Mouse (Mus musculus) MEL (cell line): Measurements from ENCODE around the gene Arfgap2. TPM values are rescaled to one million over a fixed set of nuclear protein-coding genes. Genes with fewer than 3 reads are reported as not detected.

Source experiments
- DNase-seq: peaks from one replicate; pipeline ENCODE4 v3.0.0; 2011; ENCODE audit warnings: low read depth, low spot score
- H3K27ac ChIP-seq: 2 replicates; pipeline ENCODE4 v1.5.1; 2012; ENCODE audit warnings: low read depth, mild to moderate bottlenecking, control low read depth, low read length, moderate library complexity; ENCODE audit not compliant: control insufficient read depth
- H3K27me3 ChIP-seq, 2 experiments: fragments of 150-350 bp in 1 of 2; sonication (generic) in 1 of 2; 2 replicates each; pipeline ENCODE4 v1.6.1; 2012; ENCODE audit warnings: low read length in 2 of 2, mild to moderate bottlenecking in 2 of 2, improper control_type of control experiment in 1 of 2, moderate library complexity in 1 of 2; ENCODE audit not compliant: insufficient read depth in 2 of 2, control insufficient read depth in 1 of 2
- H3K36me3 ChIP-seq, 2 experiments: 2 replicates each; pipeline ENCODE4 v1.6.1; 2012 to 2014; ENCODE audit warnings: low read length in 2 of 2, improper control_type of control experiment in 1 of 2, inconsistent platforms in 1 of 2, mild to moderate bottlenecking in 1 of 2; ENCODE audit not compliant: insufficient read depth in 2 of 2, control insufficient read depth in 1 of 2
- H3K4me1 ChIP-seq, 2 experiments: fragments of 150-350 bp in 1 of 2; sonication (generic) in 1 of 2; 2 replicates each; pipeline ENCODE4 v1.6.1; 2012; ENCODE audit warnings: low read length in 2 of 2, improper control_type of control experiment in 1 of 2, mild to moderate bottlenecking in 1 of 2; ENCODE audit not compliant: insufficient read depth in 2 of 2, control insufficient read depth in 1 of 2
- H3K4me3 ChIP-seq, 2 experiments: fragments of 150-350 bp in 1 of 2; sonication (generic) in 1 of 2; 2 replicates each; pipeline ENCODE4 v1.5.1; 2012; ENCODE audit warnings: low read depth in 2 of 2, low read length in 2 of 2, mild to moderate bottlenecking in 2 of 2, moderate library complexity in 2 of 2, control low read depth in 1 of 2, improper control_type of control experiment in 1 of 2; ENCODE audit not compliant: control insufficient read depth in 1 of 2, insufficient read depth in 1 of 2
- H3K79me2 ChIP-seq: 2 replicates; pipeline ENCODE4 v1.6.1; 2012; ENCODE audit warnings: mild to moderate bottlenecking, low read length, moderate library complexity; ENCODE audit not compliant: control insufficient read depth, poor library complexity, insufficient read depth
- H3K9ac ChIP-seq: 2 replicates; pipeline ENCODE4 v1.6.1; 2012; ENCODE audit warnings: low read depth, mild to moderate bottlenecking, control low read depth, low read length, moderate library complexity; ENCODE audit not compliant: control insufficient read depth, poor library complexity, severe bottlenecking
- H3K9me3 ChIP-seq: fragments of 150-350 bp; sonication (generic); replicated peaks from 2 replicates; pipeline ENCODE4 v1.6.1; 2012; ENCODE audit warnings: mild to moderate bottlenecking, low read length, improper control_type of control experiment, moderate library complexity; ENCODE audit not compliant: insufficient read depth
- CHD1 ChIP-seq: IDR thresholded peaks from 2 replicates; pipeline ENCODE4 v1.6.1; 2012; ENCODE audit warnings: low read depth, mild to moderate bottlenecking, inconsistent platforms, low read length, improper control_type of control experiment
- CTCF ChIP-seq, 3 experiments: IDR thresholded peaks in 2 of 3; conservative IDR thresholded peaks in 1 of 3; 2 replicates each; pipeline ENCODE4 v1.5.1; 2011 to 2012; ENCODE audit warnings: low read length in 3 of 3, low read depth in 2 of 3, mild to moderate bottlenecking in 2 of 3, improper control_type of control experiment in 1 of 3, inconsistent platforms in 1 of 3, mixed read lengths in 1 of 3, moderate library complexity in 1 of 3; ENCODE audit not compliant: control insufficient read depth in 1 of 3, insufficient read depth in 1 of 3, poor library complexity in 1 of 3, severe bottlenecking in 1 of 3
- E2F4 ChIP-seq: IDR thresholded peaks from 2 replicates; pipeline ENCODE4 v1.6.1; 2011; ENCODE audit warnings: low read depth, low read length, improper control_type of control experiment, borderline replicate concordance
- ELF1 ChIP-seq: IDR thresholded peaks from 2 replicates; pipeline ENCODE4 v1.6.1; 2014; ENCODE audit warnings: low read depth, mild to moderate bottlenecking, inconsistent platforms, low read length, improper control_type of control experiment, moderate library complexity
- EP300 ChIP-seq, 2 experiments: IDR thresholded peaks; 2 replicates each; pipeline ENCODE4 v1.6.1; 2011; ENCODE audit warnings: improper control_type of control experiment in 2 of 2, low read length in 2 of 2, low read depth in 1 of 2, mild to moderate bottlenecking in 1 of 2
- ETS1 ChIP-seq: IDR thresholded peaks from 2 replicates; pipeline ENCODE4 v1.6.1; 2012; ENCODE audit warnings: low read depth, mild to moderate bottlenecking, inconsistent platforms, low read length, improper control_type of control experiment, moderate library complexity
- GABPA ChIP-seq: IDR thresholded peaks from 2 replicates; pipeline ENCODE4 v1.6.1; 2012; ENCODE audit warnings: low read depth, mild to moderate bottlenecking, inconsistent platforms, low read length, improper control_type of control experiment, moderate library complexity
- JUND ChIP-seq: IDR thresholded peaks from 2 replicates; pipeline ENCODE4 v1.6.1; 2011; ENCODE audit warnings: low read depth, mild to moderate bottlenecking, improper control_type of control experiment, low read length
- KAT2A ChIP-seq: conservative IDR thresholded peaks from 2 replicates; pipeline ENCODE4 v1.6.1; 2012; ENCODE audit warnings: low read depth, low read length, improper control_type of control experiment, inconsistent platforms
- MAFK ChIP-seq: IDR thresholded peaks from 2 replicates; pipeline ENCODE4 v1.6.1; 2011; ENCODE audit warnings: low read depth, mild to moderate bottlenecking, low read length, improper control_type of control experiment, borderline replicate concordance
- MAX ChIP-seq: IDR thresholded peaks from 2 replicates; pipeline ENCODE4 v1.6.1; 2011; ENCODE audit warnings: low read length, improper control_type of control experiment
- MAZ ChIP-seq: IDR thresholded peaks from 2 replicates; pipeline ENCODE4 v1.6.1; 2012; ENCODE audit warnings: low read depth, mild to moderate bottlenecking, inconsistent platforms, low read length, improper control_type of control experiment
- MEF2A ChIP-seq: IDR thresholded peaks from 2 replicates; pipeline ENCODE4 v1.6.1; 2014; ENCODE audit warnings: low read depth, mild to moderate bottlenecking, inconsistent platforms, low read length, improper control_type of control experiment; ENCODE audit not compliant: poor library complexity, insufficient replicate concordance, severe bottlenecking; ENCODE audit errors: extremely low read depth
- MYB ChIP-seq: IDR thresholded peaks from 2 replicates; pipeline ENCODE4 v1.6.1; 2011; ENCODE audit warnings: mild to moderate bottlenecking, low read depth, low read length, improper control_type of control experiment
- MYC ChIP-seq: IDR thresholded peaks from 2 replicates; pipeline ENCODE4 v1.6.1; 2011; ENCODE audit warnings: low read depth, mild to moderate bottlenecking, low read length, improper control_type of control experiment, moderate library complexity
- NELFE ChIP-seq: IDR thresholded peaks from 2 replicates; pipeline ENCODE4 v1.6.1; 2011; ENCODE audit warnings: low read depth, low read length, improper control_type of control experiment
- NRF1 ChIP-seq: IDR thresholded peaks from 2 replicates; pipeline ENCODE4 v1.6.1; 2014; ENCODE audit warnings: low read depth, mild to moderate bottlenecking, inconsistent platforms, low read length, improper control_type of control experiment, moderate library complexity; ENCODE audit not compliant: poor library complexity, insufficient read depth, severe bottlenecking
- POLR2AphosphoS5 ChIP-seq: IDR thresholded peaks from 2 replicates; pipeline ENCODE4 v1.6.1; 2012; ENCODE audit warnings: low read depth, borderline replicate concordance, mild to moderate bottlenecking, inconsistent platforms, low read length, moderate library complexity, mixed read lengths
- RAD21 ChIP-seq: IDR thresholded peaks from 2 replicates; pipeline ENCODE4 v1.6.1; 2011; ENCODE audit warnings: mild to moderate bottlenecking, low read depth, low read length, improper control_type of control experiment
- RCOR1 ChIP-seq: IDR thresholded peaks from 2 replicates; pipeline ENCODE4 v1.6.1; 2012; ENCODE audit warnings: low read depth, mild to moderate bottlenecking, inconsistent platforms, low read length, improper control_type of control experiment
- SIN3A ChIP-seq: IDR thresholded peaks from 2 replicates; pipeline ENCODE4 v1.6.1; 2012; ENCODE audit warnings: low read length, improper control_type of control experiment, inconsistent platforms
- SMC3 ChIP-seq: IDR thresholded peaks from 2 replicates; pipeline ENCODE4 v1.6.1; 2011; ENCODE audit warnings: low read depth, low read length, improper control_type of control experiment
- TAL1 ChIP-seq: IDR thresholded peaks from 2 replicates; pipeline ENCODE4 v1.6.1; 2012; ENCODE audit warnings: mild to moderate bottlenecking, inconsistent platforms, low read length, moderate library complexity, mixed read lengths
- TBP ChIP-seq: IDR thresholded peaks from 2 replicates; pipeline ENCODE4 v1.8.0; 2011; ENCODE audit warnings: low read depth, low read length, improper control_type of control experiment
- TCF12 ChIP-seq: IDR thresholded peaks from 2 replicates; pipeline ENCODE4 v1.6.1; 2014; ENCODE audit warnings: low read depth, mild to moderate bottlenecking, inconsistent platforms, low read length, improper control_type of control experiment, moderate library complexity
- UBTF ChIP-seq: IDR thresholded peaks from 2 replicates; pipeline ENCODE4 v1.6.1; 2012; ENCODE audit warnings: low read depth, mild to moderate bottlenecking, inconsistent platforms, low read length, improper control_type of control experiment, moderate library complexity, borderline replicate concordance; ENCODE audit not compliant: insufficient read depth
- USF1 ChIP-seq: IDR thresholded peaks from 2 replicates; pipeline ENCODE4 v1.6.1; 2014; ENCODE audit warnings: low read depth, mild to moderate bottlenecking, inconsistent platforms, low read length, improper control_type of control experiment, moderate library complexity
- ZC3H11A ChIP-seq: IDR thresholded peaks from 2 replicates; pipeline ENCODE4 v1.6.1; 2012; ENCODE audit warnings: low read depth, mild to moderate bottlenecking, inconsistent platforms, low read length, improper control_type of control experiment
- ZMIZ1 ChIP-seq: IDR thresholded peaks from 2 replicates; pipeline ENCODE4 v1.6.1; 2012; ENCODE audit warnings: low read depth, mild to moderate bottlenecking, inconsistent platforms, low read length, improper control_type of control experiment, moderate library complexity
- ZNF384 ChIP-seq: IDR thresholded peaks from 2 replicates; pipeline ENCODE4 v1.6.1; 2012; ENCODE audit warnings: low read depth, mild to moderate bottlenecking, inconsistent platforms, low read length, improper control_type of control experiment
- polyA plus RNA-seq, 2 experiments: library from polyadenylated mRNA; stranded (reverse) in 1 of 2; unstranded in 1 of 2; fragments of >175 nt in 1 of 2; fragments of >200 nt in 1 of 2; gene quantifications; 2 replicates each; pipeline versions ENCODE4 v1.2.1 to v1.2.4; 2012; ENCODE audit warnings: low replicate concordance in 2 of 2, low read depth in 1 of 2; ENCODE audit not compliant: insufficient read length in 2 of 2, insufficient read depth in 1 of 2, missing spikeins in 1 of 2
- total RNA-seq: library from RNA; depleted of rRNA; stranded (reverse); fragments of 300-350 nt; gene quantifications from 2 replicates; pipeline ENCODE4 v1.2.3, GENCODE M21; 2012

Gene Arfgap2
- total and polyA plus RNA-seq, 3 experiments: 73.1 to 80.2 TPM; not detected in 1

GRCm38 (mm10) chr2:91284375-91285199, 19.8 kb downstream of the Arfgap2 start:
- TF ChIP-seq USF1 (no peak), MYC (no peak), ZMIZ1 (no peak), CTCF (IDR thresholded peaks at IDR 0.05 in 2 of 3, conservative IDR thresholded peaks at IDR 0.05 in 1 of 3; ENCODE audit: control insufficient read depth in 1 of 3, insufficient read depth in 1 of 3, low read depth in 2 of 3, low read length in 3 of 3, poor library complexity in 1 of 3, severe bottlenecking in 1 of 3) (no peak), SIN3A (no peak), RCOR1 (no peak), ZC3H11A (no peak), POLR2AphosphoS5 (no peak), ETS1 (no peak), ZNF384 (no peak), SMC3 (no peak), JUND (no peak), TAL1 (no peak), ELF1 (no peak), MAZ (no peak), TCF12 (no peak)

GRCm38 (mm10) chr2:91285885-91286505, 21.2 kb downstream of the Arfgap2 start:
- peak; percentile 79 for DNase-seq
- H3K79me2 ChIP-seq: no peaks in the 10 kb centered on the region
- H3K27ac ChIP-seq: no peak overlapping the region
- H3K4me3 ChIP-seq: no peak overlapping the region
- no peaks in the 10 kb centered on the region for H3K9me3 ChIP-seq
- peaks cover 0 to 2% of the 10 kb centered on the region in 2 experiments; a peak in 1 of 4 replicates for H3K36me3 ChIP-seq
- no peak overlapping the region for H3K9ac ChIP-seq
- H3K4me1 ChIP-seq: no peaks in the 10 kb centered on the region
- no peaks in the 10 kb centered on the region for H3K27me3 ChIP-seq
- TF ChIP-seq MAX (no peak), NELFE (no peak), EP300 (IDR thresholded peaks at IDR 0.05; ENCODE audit: low read depth in 1 of 2, low read length in 2 of 2) (no peak), MEF2A (no peak), MAFK (no peak), UBTF (no peak), NRF1 (no peak), KAT2A (no peak), TBP (peak; percentile 45; the same call in 1 of the 2 replicates), GABPA (no peak), ETS1 (no peak), SIN3A (no peak), MYB (no peak), RAD21 (peak; percentile 99), TCF12 (no peak), USF1 (no peak), E2F4 (no peak), CHD1 (no peak)

More at GRCm38 (mm10) chr2:91284375-91285199, 19.8 kb downstream of the Arfgap2 start:
- no peak overlapping the region for H3K4me3 ChIP-seq
- no peaks in the 10 kb centered on the region for H3K9me3 ChIP-seq
- H3K4me1 ChIP-seq: no peaks in the 10 kb centered on the region
- H3K27ac ChIP-seq: no peak overlapping the region
- peaks cover 0 to 2% of the 10 kb centered on the region in 2 experiments; a peak in 1 of 4 replicates for H3K36me3 ChIP-seq
- no peaks in the 10 kb centered on the region for H3K27me3 ChIP-seq
- DNase-seq: peak; percentile 39
- no peak overlapping the region for H3K9ac ChIP-seq
- no peaks in the 10 kb centered on the region for H3K79me2 ChIP-seq
